Comparison of ENCODE assay signal across 8 mouse cellular contexts in the genomic region with DNA sequence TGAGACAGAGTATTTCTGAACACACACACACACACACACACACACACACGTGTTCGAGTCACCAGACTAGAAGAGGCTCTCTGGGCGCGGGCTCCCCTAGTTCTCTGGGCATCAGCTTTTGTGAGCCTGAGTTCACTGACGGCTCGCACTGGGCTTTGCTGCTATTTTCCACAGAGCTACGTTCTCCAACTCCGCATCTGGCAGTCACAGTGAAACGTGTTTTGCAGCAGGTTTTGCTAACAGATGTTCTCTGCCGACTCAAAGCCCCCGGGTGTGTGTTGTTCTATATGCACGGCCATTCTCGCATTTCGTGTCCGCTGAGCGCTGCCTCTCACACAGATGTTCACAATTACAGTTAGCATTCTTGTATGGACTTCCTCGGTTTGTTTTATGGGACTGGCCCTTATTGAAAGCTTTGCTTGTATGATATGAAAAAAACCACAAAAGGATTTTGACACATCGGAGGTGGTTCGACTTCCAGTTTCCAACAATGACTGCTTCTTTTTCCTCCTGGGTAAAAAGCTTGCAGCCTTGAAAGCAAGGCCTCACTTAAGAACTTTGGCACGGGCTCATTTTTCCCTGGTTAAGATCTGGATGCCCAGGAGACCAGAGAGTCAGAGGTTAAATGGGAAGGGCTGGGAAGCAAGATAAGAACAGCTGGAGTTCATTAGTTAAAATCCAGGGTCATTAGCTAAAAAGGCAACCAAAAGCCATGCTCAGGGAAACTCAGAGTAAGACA. TPM values are rescaled to one million over a fixed set of nuclear protein-coding genes. Genes with fewer than 3 reads are reported as not detected.
A peak's percentile ranks its signal among the peaks of the same experiment; 100 is the strongest.
DNase-seq lines count a peak whose midpoint lies in the region; ATAC-seq and TF ChIP-seq lines count a peak whose summit lies in the region.

No protein-coding gene starts in this region.

- H3K36me3 ChIP-seq in heart, adult 2 months (ENCODE audit: control insufficient read depth, insufficient read depth, low read length) = no peaks in the 10 kb centered on the region
- no peaks in the 10 kb centered on the region for H3K36me3 ChIP-seq in testis, adult 2 months (ENCODE audit: control insufficient read depth, insufficient read depth, low read length)

- H3K27ac ChIP-seq in heart, adult 2 months = no peak overlapping the region
- H3K27ac ChIP-seq in testis, adult 2 months (ENCODE audit: control insufficient read depth, insufficient read depth, low read depth, low read length) = peak overlapping the region; percentile 41

- no peak overlapping the region for H3K4me3 ChIP-seq in heart, adult 2 months
- no peak overlapping the region for H3K4me3 ChIP-seq in testis, adult 2 months (ENCODE audit: control insufficient read depth, low read depth, low read length)

- ATAC-seq in megakaryocyte, adult 5-6 weeks (ENCODE audit: poor library complexity, severe bottlenecking) = no peak

- no peaks in the 10 kb centered on the region for H3K27me3 ChIP-seq in heart, adult 2 months (ENCODE audit: control insufficient read depth, insufficient read depth, low read length)
- H3K27me3 ChIP-seq in testis, adult 2 months (ENCODE audit: control insufficient read depth, insufficient read depth, low read length) = no peaks in the 10 kb centered on the region

- WGBS in heart, adult 2 months = 52% methylated on average over 20 of the region's 20 CpGs

- H3K79me2 ChIP-seq in heart, adult 2 months (replicated peaks; ENCODE audit: control insufficient read depth, insufficient read depth, low read length) = no peaks in the 10 kb centered on the region

- peak; percentile 29 for DNase-seq in adrenal gland, adult 2 months
- DNase-seq in adrenal gland, postnatal 4 days (ENCODE audit: low spot score in 2 of 2) = no peak
- DNase-seq in adrenal gland, postnatal 36 days = peak; percentile 10 to 35
- DNase-seq in heart, adult 2 months = peak; percentile 8 to 29
- peak; percentile 49 for DNase-seq in kidney, postnatal 14 days
- no peak for DNase-seq in B cell, adult 2 months

- no peak for TF ChIP-seq EP300 in heart, adult 2 months (IDR thresholded peaks at IDR 0.05; ENCODE audit: insufficient read depth, low read depth, low read length)

- H3K9ac ChIP-seq in heart, adult 2 months (ENCODE audit: low read depth, low read length) = no peak overlapping the region

- H3K4me1 ChIP-seq in heart, adult 2 months (ENCODE audit: control insufficient read depth, insufficient read depth, low read length) = no peaks in the 10 kb centered on the region; the same call in 1 of the 2 replicates
- H3K4me1 ChIP-seq in testis, adult 2 months (ENCODE audit: control insufficient read depth, insufficient read depth, low read length) = no peaks in the 10 kb centered on the region

- no peak for TF ChIP-seq POLR2A in heart, adult 2 months (IDR thresholded peaks at IDR 0.05; ENCODE audit: insufficient read depth, low read depth, low read length)
- no peak for TF ChIP-seq POLR2A in testis, adult 2 months (IDR thresholded peaks at IDR 0.05; ENCODE audit: control insufficient read depth, low read depth, low read length)

- intact Hi-C loops in heart, adult 2 months (cut with DNase I) = no loop called here

- TF ChIP-seq CTCF in heart, adult 2 months (IDR thresholded peaks at IDR 0.05) = no peak
- TF ChIP-seq CTCF in testis, adult 2 months (IDR thresholded peaks at IDR 0.05; ENCODE audit: control insufficient read depth, insufficient read depth, insufficient replicate concordance, low read depth, low read length) = no peak

RNA-seq across cellular contexts. Expression of a gene that starts 13.4 kb away (rescaled TPM):
- not detected for total RNA-seq in adrenal gland, adult 2 months (2021)
- 0.11 TPM in 1 of 2 replicates, not detected in the other for polyA plus RNA-seq in adrenal gland, adult 2 months (2012; rRNA removed)
- under 1 TPM; 0.20 TPM for total RNA-seq in adrenal gland, postnatal 4 days (2021)
- under 1 TPM in 1 of 2 experiments, not detected in 1; 0.20 TPM for total RNA-seq in adrenal gland, postnatal 36 days (2021)
- total RNA-seq in heart, adult 2 months (2021) = under 1 TPM in 1 of 2 experiments, not detected in 1; 0.32 TPM
- polyA plus RNA-seq in heart, adult 2 months (2012; rRNA removed) = not detected in 2 replicates
- polyA plus RNA-seq in testis, adult 2 months (2012; rRNA removed) = 1.3 and 1.6 TPM in 2 replicates
- total RNA-seq in megakaryocyte, adult 5-6 weeks (2015) = not detected in 2 replicates
- total RNA-seq in megakaryocyte, adult 5-6 weeks (2017) = not detected in 2 replicates

RNA-seq across cellular contexts. Expression of a gene that starts 33.1 kb away (rescaled TPM):
- total RNA-seq in adrenal gland, adult 2 months (2021) = 10 to 100 TPM; 10.1 to 13.8 TPM
- polyA plus RNA-seq in adrenal gland, adult 2 months (2012; rRNA removed) = 2.2 and 2.3 TPM in 2 replicates
- total RNA-seq in adrenal gland, postnatal 4 days (2021) = 10 to 100 TPM; 15.2 to 16.9 TPM
- total RNA-seq in adrenal gland, postnatal 36 days (2021) = 10 to 100 TPM; 10.5 to 11.2 TPM
- 1 to 10 TPM; 9.8 to 9.9 TPM for total RNA-seq in heart, adult 2 months (2021)
- 2.8 and 4.7 TPM in 2 replicates for polyA plus RNA-seq in heart, adult 2 months (2012; rRNA removed)
- 6.8 and 7.1 TPM in 2 replicates for polyA plus RNA-seq in testis, adult 2 months (2012; rRNA removed)
- total RNA-seq in megakaryocyte, adult 5-6 weeks (2015) = 2.1 and 3.1 TPM in 2 replicates
- 4.8 and 5.1 TPM in 2 replicates for total RNA-seq in megakaryocyte, adult 5-6 weeks (2017)

Comparison
In these comparisons a context has a peak if more than half of its experiments do, and no peak if none do; other contexts are left out.
1. DNase-seq: peak in adrenal gland, adult 2 months (single experiment), adrenal gland, postnatal 36 days (2 of 2), heart, adult 2 months (2 of 2) and kidney, postnatal 14 days (single experiment); none in adrenal gland, postnatal 4 days (0 of 2) and B cell, adult 2 months (0 of 2).